Mouse (Mus musculus): Measurements from ENCODE around the gene Tapbpl.

- TF ChIP-seq CTCF (IDR thresholded peaks at IDR 0.05; ENCODE audit: insufficient read depth, low read length) (no peak), POLR2A (IDR thresholded peaks at IDR 0.05; ENCODE audit: borderline replicate concordance, extremely low read depth, low read depth, low read length) (no peak)
These were observed 5.1 kb upstream of the Tapbpl start, which contains the start of gene Cd27 for GRCm38 (mm10) chr6:125236782-125237181.

Data from lung, adult 2 months (tissue).